Mouse (Mus musculus) gastrocnemius, postnatal 4 days (tissue): ENCODE data around the gene Ahsa1. TPM values are rescaled to one million over a fixed set of nuclear protein-coding genes. Genes with fewer than 3 reads are reported as not detected.
"Not testable (repeated sequence)": the region's sequence is repeated elsewhere in the genome, so short reads cannot be mapped to it uniquely, and the experiment has no call there.

ENCODE experiments used
- DNase-seq, 2 experiments: peaks; one replicate each; pipeline ENCODE4 v3.0.0; 2021 to 2022; ENCODE audit warnings: low spot score in 2 of 2, mixed read lengths in 2 of 2
- total RNA-seq, 2 experiments: library from RNA; stranded (reverse); gene quantifications; 2 replicates each; pipeline ENCODE4 v1.2.3; 2021

Gene Ahsa1
- total RNA-seq, 2 experiments from 2014 or later: 102 to 104 TPM

- no peak for DNase-seq
Observed at GRCm38 (mm10) chr12:87279350-87279749, 13.1 kb downstream of the Ahsa1 start.

- no peak for DNase-seq
Observed at GRCm38 (mm10) chr12:87279879-87280278, 13.6 kb downstream of the Ahsa1 start.

GRCm38 (mm10) chr12:87281766-87282165 is 15.5 kb downstream of the Ahsa1 start:
- no peak for DNase-seq

- no peak for DNase-seq
Observed at GRCm38 (mm10) chr12:87282743-87283142, 16.5 kb downstream of the Ahsa1 start.

- no peak for DNase-seq
Observed at GRCm38 (mm10) chr12:87283706-87284105, 17.4 kb downstream of the Ahsa1 start.

- no peak for DNase-seq
Observed at GRCm38 (mm10) chr12:87284268-87284667, 18.0 kb downstream of the Ahsa1 start.

- no peak for DNase-seq
Observed at GRCm38 (mm10) chr12:87284726-87285125, 18.4 kb downstream of the Ahsa1 start.

- DNase-seq: no peak
Observed at GRCm38 (mm10) chr12:87289100-87289499, 22.8 kb downstream of the Ahsa1 start.

GRCm38 (mm10) chr12:87293934-87294333 is 27.7 kb downstream of the Ahsa1 start:
- no peak for DNase-seq

GRCm38 (mm10) chr12:87299037-87299656 is 32.9 kb downstream of the Ahsa1 start:
- no peak for DNase-seq

GRCm38 (mm10) chr12:87299657-87300440 is 33.6 kb downstream of the Ahsa1 start, which contains the start of gene Ism2:
Gene Ism2, minus strand, starts transcription at chr12:87299705.
- peak in 1 of 2 experiments; percentile 41 for DNase-seq

- DNase-seq: no peak
Observed at GRCm38 (mm10) chr12:87300441-87300690, 34.1 kb downstream of the Ahsa1 start.

- no peak for DNase-seq
Observed at GRCm38 (mm10) chr12:87301189-87301588, 34.9 kb downstream of the Ahsa1 start.

- DNase-seq: no peak
Observed at GRCm38 (mm10) chr12:87305767-87306583, 39.7 kb downstream of the Ahsa1 start.

GRCm38 (mm10) chr12:87306584-87306844 is 40.2 kb downstream of the Ahsa1 start:
- not testable (repeated sequence) for DNase-seq

GRCm38 (mm10) chr12:87313098-87313497 is 46.8 kb downstream of the Ahsa1 start:
- no peak for DNase-seq

GRCm38 (mm10) chr12:87317951-87318350 is 51.7 kb downstream of the Ahsa1 start:
- DNase-seq: no peak

- no peak for DNase-seq
Observed at GRCm38 (mm10) chr12:87319229-87319628, 53.0 kb downstream of the Ahsa1 start.
